Mouse (Mus musculus): ENCODE results near the gene Cyb5rl. TPM values are rescaled to one million over a fixed set of nuclear protein-coding genes. Genes with fewer than 3 reads are reported as not detected.

The Cyb5rl gene
- polyA plus RNA-seq, 2 experiments, result 5.4 to 10.0 TPM

DNA sequence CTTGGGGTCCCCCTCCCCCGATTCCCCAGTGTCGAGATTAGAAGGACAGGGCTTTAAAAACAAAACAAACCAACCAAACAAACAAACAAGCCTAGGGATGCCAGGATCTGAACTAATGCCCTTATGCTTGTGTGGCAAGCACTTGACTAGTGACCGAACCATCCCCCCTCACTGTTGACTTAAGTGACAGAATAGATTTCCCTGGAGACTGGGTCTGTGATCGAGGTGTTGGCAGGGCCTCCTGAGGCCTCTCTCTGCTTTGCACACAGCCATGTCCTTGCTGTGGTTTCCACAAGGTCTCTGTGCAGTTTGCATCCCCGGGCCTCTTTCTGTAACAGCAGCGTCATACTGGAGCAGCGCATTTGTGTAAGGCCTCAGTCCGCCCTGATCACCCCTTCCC lies 62.6 kb downstream of the Cyb5rl start:
- WGBS, result 82% methylated on average over 8 of the region's 8 CpGs
- Histone ChIP-seq H3K4me1 (ENCODE audit: control insufficient read depth, insufficient read depth, low read length) (no peaks in the 10 kb centered on the region), H3K9me3 (ENCODE audit: control insufficient read depth, low read length) (no peaks in the 10 kb centered on the region), H3K4me2 (replicated peaks; ENCODE audit: low read depth, low read length, severe bottlenecking) (no peak overlapping the region), H3K9ac (ENCODE audit: low read depth, low read length, severe bottlenecking) (no peak overlapping the region), H3K36me3 (ENCODE audit: control insufficient read depth, insufficient read depth, low read length) (no peaks in the 10 kb centered on the region), H3K27me3 (ENCODE audit: control insufficient read depth, insufficient read depth, low read length) (no peaks in the 10 kb centered on the region), H3K4me3 (replicated peaks; ENCODE audit: low read length) (no peak overlapping the region), H3K27ac (replicated peaks; ENCODE audit: low read depth, low read length) (no peak overlapping the region)
- no peak for DNase-seq (ENCODE audit: low spot score)
- no peak for TF ChIP-seq POLR2A (IDR thresholded peaks at IDR 0.05; ENCODE audit: borderline replicate concordance, extremely low read depth, insufficient read depth, insufficient read length)
- ATAC-seq (ENCODE audit: low FRiP score, low read depth), result no peak

DNA sequence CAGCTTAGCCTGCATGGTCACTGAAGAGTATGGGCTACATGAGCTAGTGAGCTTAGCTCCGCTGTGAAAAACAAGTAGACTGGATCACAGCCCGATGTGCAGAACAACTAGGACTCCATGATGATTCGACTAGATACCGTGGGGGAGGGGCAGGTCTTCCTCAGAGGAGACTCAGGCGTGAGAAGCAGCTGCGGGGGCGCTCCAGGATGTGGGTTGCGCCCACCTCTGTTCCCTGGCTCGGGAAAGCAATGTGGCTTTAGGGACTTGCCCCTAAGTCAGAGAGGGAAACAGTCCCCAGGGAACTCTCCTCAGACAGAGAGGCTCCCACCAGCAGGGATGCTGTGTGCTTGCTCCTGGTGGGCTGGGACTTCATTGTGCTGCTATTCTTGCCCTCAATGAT lies 63.7 kb downstream of the Cyb5rl start:
- no peak for ATAC-seq (ENCODE audit: low FRiP score, low read depth)

DNA sequence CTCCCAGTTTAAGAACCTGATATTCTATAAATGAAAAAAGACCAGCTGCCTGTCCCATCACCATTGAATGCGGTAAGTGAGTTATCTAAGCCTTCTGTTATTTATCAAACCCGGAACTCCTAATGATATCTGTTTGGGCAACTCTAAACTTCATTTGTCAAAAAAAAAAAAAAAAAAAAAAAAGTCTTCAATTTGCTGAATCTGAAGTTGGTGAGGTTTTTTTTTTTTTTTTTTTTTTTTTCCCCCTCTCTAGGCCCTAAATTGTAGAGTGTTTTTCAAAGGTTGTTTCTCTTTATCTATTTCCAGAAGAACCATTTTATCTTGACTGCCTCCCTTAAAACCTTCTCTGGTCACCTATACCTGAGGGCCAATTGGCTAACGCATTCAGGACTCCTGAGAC lies 68.1 kb downstream of the Cyb5rl start:
- TF ChIP-seq POLR2A (IDR thresholded peaks at IDR 0.05; ENCODE audit: borderline replicate concordance, extremely low read depth, insufficient read depth, insufficient read length), result no peak
- 83% methylated on average over 3 of the region's 3 CpGs for WGBS

More for the DNA sequence above, 63.7 kb downstream of the Cyb5rl start:
- H3K9ac ChIP-seq (ENCODE audit: low read depth, low read length, severe bottlenecking), result no peak overlapping the region
- no peaks in the 10 kb centered on the region for H3K9me3 ChIP-seq (ENCODE audit: control insufficient read depth, low read length)
- TF ChIP-seq POLR2A (IDR thresholded peaks at IDR 0.05; ENCODE audit: borderline replicate concordance, extremely low read depth, insufficient read depth, insufficient read length), result no peak
- no peaks in the 10 kb centered on the region for H3K27me3 ChIP-seq (ENCODE audit: control insufficient read depth, insufficient read depth, low read length)
- H3K4me2 ChIP-seq (replicated peaks; ENCODE audit: low read depth, low read length, severe bottlenecking), result no peak overlapping the region
- no peaks in the 10 kb centered on the region for H3K36me3 ChIP-seq (ENCODE audit: control insufficient read depth, insufficient read depth, low read length)
- 31% methylated on average over 9 of the region's 9 CpGs for WGBS
- H3K4me1 ChIP-seq (ENCODE audit: control insufficient read depth, insufficient read depth, low read length), result no peaks in the 10 kb centered on the region; the same call in 1 of the 2 replicates
- H3K4me3 ChIP-seq (replicated peaks; ENCODE audit: low read length), result no peak overlapping the region
- no peak for DNase-seq (ENCODE audit: low spot score)
- no peak overlapping the region for H3K27ac ChIP-seq (replicated peaks; ENCODE audit: low read depth, low read length)

DNA sequence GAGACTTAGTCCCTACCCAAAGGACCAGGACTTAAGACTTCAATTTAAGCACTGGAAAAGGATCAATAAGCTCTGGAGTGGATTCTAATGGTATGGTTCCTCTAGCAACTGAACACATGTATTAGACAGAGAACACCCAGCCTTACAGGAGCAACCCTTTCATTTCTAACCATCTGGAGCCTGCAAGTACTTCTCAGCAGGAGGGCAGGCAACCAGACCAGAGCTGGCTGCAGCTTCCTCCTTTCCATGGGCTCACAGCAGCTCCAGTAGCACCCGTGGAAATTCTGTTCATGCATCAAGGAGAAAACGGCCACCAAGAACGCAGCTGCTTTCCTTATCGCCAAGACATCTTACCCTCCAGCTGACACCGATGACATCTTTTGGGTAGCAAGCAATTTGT lies 68.9 kb downstream of the Cyb5rl start:
- TF ChIP-seq POLR2A (IDR thresholded peaks at IDR 0.05; ENCODE audit: borderline replicate concordance, extremely low read depth, insufficient read depth, insufficient read length), result no peak
- no peak for ATAC-seq (ENCODE audit: low FRiP score, low read depth)

More for the DNA sequence above, 68.1 kb downstream of the Cyb5rl start:
- Histone ChIP-seq H3K36me3 (ENCODE audit: control insufficient read depth, insufficient read depth, low read length) (peaks cover 12% of the 10 kb centered on the region; the same call in 1 of the 2 replicates), H3K4me3 (replicated peaks; ENCODE audit: low read length) (no peak overlapping the region), H3K27me3 (ENCODE audit: control insufficient read depth, insufficient read depth, low read length) (no peaks in the 10 kb centered on the region), H3K9me3 (ENCODE audit: control insufficient read depth, low read length) (no peaks in the 10 kb centered on the region), H3K4me1 (ENCODE audit: control insufficient read depth, insufficient read depth, low read length) (peaks cover 15% of the 10 kb centered on the region), H3K9ac (ENCODE audit: low read depth, low read length, severe bottlenecking) (no peak overlapping the region), H3K27ac (replicated peaks; ENCODE audit: low read depth, low read length) (no peak overlapping the region), H3K4me2 (replicated peaks; ENCODE audit: low read depth, low read length, severe bottlenecking) (no peak overlapping the region)
- no peak for ATAC-seq (ENCODE audit: low FRiP score, low read depth)
- DNase-seq (ENCODE audit: low spot score), result no peak

DNA sequence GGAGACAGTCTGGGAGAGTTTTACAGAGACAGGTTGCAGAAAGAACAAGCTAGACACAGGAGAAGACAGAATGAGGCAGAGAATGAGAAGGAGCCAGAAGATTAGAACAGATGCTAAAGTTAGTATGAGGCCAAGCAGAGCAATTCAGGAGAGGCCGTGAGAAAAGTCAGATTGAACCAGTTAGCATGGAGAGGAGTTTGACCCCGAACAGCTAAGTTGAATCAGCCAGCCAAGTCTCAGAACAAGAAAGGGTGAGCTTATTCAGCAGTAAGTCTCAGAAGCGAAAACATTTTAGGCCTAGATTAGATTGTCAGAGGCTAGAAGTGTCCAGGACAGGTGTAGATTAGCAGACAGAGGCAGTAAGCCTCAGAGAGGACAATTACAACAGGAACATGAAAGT lies 69.7 kb downstream of the Cyb5rl start:
- H3K27ac ChIP-seq (replicated peaks; ENCODE audit: low read depth, low read length), result no peak overlapping the region
- DNase-seq (ENCODE audit: low spot score), result no peak
- no peak for ATAC-seq (ENCODE audit: low FRiP score, low read depth)
- no peak for TF ChIP-seq POLR2A (IDR thresholded peaks at IDR 0.05; ENCODE audit: borderline replicate concordance, extremely low read depth, insufficient read depth, insufficient read length)
- peaks cover 12% of the 10 kb centered on the region; the same call in 1 of the 2 replicates for H3K36me3 ChIP-seq (ENCODE audit: control insufficient read depth, insufficient read depth, low read length)
- no peak overlapping the region for H3K4me3 ChIP-seq (replicated peaks; ENCODE audit: low read length)
- H3K9me3 ChIP-seq (ENCODE audit: control insufficient read depth, low read length), result no peaks in the 10 kb centered on the region
- peaks cover 21% of the 10 kb centered on the region for H3K4me1 ChIP-seq (ENCODE audit: control insufficient read depth, insufficient read depth, low read length)
- 51% methylated on average over 3 of the region's 3 CpGs for WGBS
- H3K27me3 ChIP-seq (ENCODE audit: control insufficient read depth, insufficient read depth, low read length), result no peaks in the 10 kb centered on the region
- no peak overlapping the region for H3K9ac ChIP-seq (ENCODE audit: low read depth, low read length, severe bottlenecking)
- H3K4me2 ChIP-seq (replicated peaks; ENCODE audit: low read depth, low read length, severe bottlenecking), result no peak overlapping the region

More for the DNA sequence above, 68.9 kb downstream of the Cyb5rl start:
- H3K4me3 ChIP-seq (replicated peaks; ENCODE audit: low read length), result no peak overlapping the region
- no peak for DNase-seq (ENCODE audit: low spot score)
- H3K9me3 ChIP-seq (ENCODE audit: control insufficient read depth, low read length), result no peaks in the 10 kb centered on the region
- H3K4me1 ChIP-seq (ENCODE audit: control insufficient read depth, insufficient read depth, low read length), result peaks cover 21% of the 10 kb centered on the region
- no peak overlapping the region for H3K27ac ChIP-seq (replicated peaks; ENCODE audit: low read depth, low read length)
- no peak overlapping the region for H3K9ac ChIP-seq (ENCODE audit: low read depth, low read length, severe bottlenecking)
- peaks cover 12% of the 10 kb centered on the region; the same call in 1 of the 2 replicates for H3K36me3 ChIP-seq (ENCODE audit: control insufficient read depth, insufficient read depth, low read length)
- 57% methylated on average over 5 of the region's 5 CpGs for WGBS
- H3K27me3 ChIP-seq (ENCODE audit: control insufficient read depth, insufficient read depth, low read length), result no peaks in the 10 kb centered on the region
- no peak overlapping the region for H3K4me2 ChIP-seq (replicated peaks; ENCODE audit: low read depth, low read length, severe bottlenecking)

Other genes starting within 250 kb of the Cyb5rl start
- 191 and 202 TPM in 2 replicates for gene Ssbp3, start 156.3 kb upstream of the Cyb5rl start, polyA plus RNA-seq (2012; rRNA removed)
- 94.3 and 115 TPM in 2 replicates for gene Ssbp3, start 156.3 kb upstream of the Cyb5rl start, polyA plus RNA-seq (2014; fragmentation: Nextera tagmentation; extraction: Ambion mirVana)
- 105 and 114 TPM in 2 replicates for gene Mrpl37, start 120 bp upstream of the Cyb5rl start, polyA plus RNA-seq (2012; rRNA removed)
- gene Mrpl37, start 120 bp upstream of the Cyb5rl start, polyA plus RNA-seq (2014; fragmentation: Nextera tagmentation; extraction: Ambion mirVana), result 102 and 104 TPM in 2 replicates
- gene Cdcp2, start 29.9 kb downstream of the Cyb5rl start, polyA plus RNA-seq (2012; rRNA removed), result 0.04 and 0.14 TPM in 2 replicates
- gene Cdcp2, start 29.9 kb downstream of the Cyb5rl start, polyA plus RNA-seq (2014; fragmentation: Nextera tagmentation; extraction: Ambion mirVana), result not detected in 2 replicates
- 235 and 264 TPM in 2 replicates for gene Tmem59, start 111.4 kb downstream of the Cyb5rl start, polyA plus RNA-seq (2012; rRNA removed)
- gene Tmem59, start 111.4 kb downstream of the Cyb5rl start, polyA plus RNA-seq (2014; fragmentation: Nextera tagmentation; extraction: Ambion mirVana), result 441 and 468 TPM in 2 replicates
- gene Tceanc2, start 112.1 kb downstream of the Cyb5rl start, polyA plus RNA-seq (2012; rRNA removed), result 12.3 and 16.7 TPM in 2 replicates
- 27.6 and 29.8 TPM in 2 replicates for gene Tceanc2, start 112.1 kb downstream of the Cyb5rl start, polyA plus RNA-seq (2014; fragmentation: Nextera tagmentation; extraction: Ambion mirVana)
- 0.05 and 0.06 TPM in 2 replicates for gene Ldlrad1, start 142.2 kb downstream of the Cyb5rl start, polyA plus RNA-seq (2012; rRNA removed)
- gene Ldlrad1, start 142.2 kb downstream of the Cyb5rl start, polyA plus RNA-seq (2014; fragmentation: Nextera tagmentation; extraction: Ambion mirVana), result 0.17 TPM in 1 of 2 replicates, not detected in the other
- 52.2 and 60.1 TPM in 2 replicates for gene Lrrc42, start 186.5 kb downstream of the Cyb5rl start, polyA plus RNA-seq (2012; rRNA removed)
- gene Lrrc42, start 186.5 kb downstream of the Cyb5rl start, polyA plus RNA-seq (2014; fragmentation: Nextera tagmentation; extraction: Ambion mirVana), result 82.4 and 90.5 TPM in 2 replicates
- 25.5 and 31.5 TPM in 2 replicates for gene Hspb11, start 186.6 kb downstream of the Cyb5rl start, polyA plus RNA-seq (2012; rRNA removed)
- 44.2 and 51.0 TPM in 2 replicates for gene Hspb11, start 186.6 kb downstream of the Cyb5rl start, polyA plus RNA-seq (2014; fragmentation: Nextera tagmentation; extraction: Ambion mirVana)
- gene Dio1, start 240.2 kb downstream of the Cyb5rl start, polyA plus RNA-seq (2012; rRNA removed), result 0.06 and 0.09 TPM in 2 replicates
- gene Dio1, start 240.2 kb downstream of the Cyb5rl start, polyA plus RNA-seq (2014; fragmentation: Nextera tagmentation; extraction: Ambion mirVana), result not detected in 2 replicates
- gene Yipf1, start 247.4 kb downstream of the Cyb5rl start, polyA plus RNA-seq (2012; rRNA removed), result 35.8 and 44.3 TPM in 2 replicates
- gene Yipf1, start 247.4 kb downstream of the Cyb5rl start, polyA plus RNA-seq (2014; fragmentation: Nextera tagmentation; extraction: Ambion mirVana), result 55.2 and 59.6 TPM in 2 replicates